Mouse (Mus musculus): Measurements from ENCODE around the gene Taf6l. TPM values are rescaled to one million over a fixed set of nuclear protein-coding genes. Genes with fewer than 3 reads are reported as not detected.

The Taf6l gene
- polyA plus RNA-seq, 1 experiment = 17.1 TPM

DNA sequence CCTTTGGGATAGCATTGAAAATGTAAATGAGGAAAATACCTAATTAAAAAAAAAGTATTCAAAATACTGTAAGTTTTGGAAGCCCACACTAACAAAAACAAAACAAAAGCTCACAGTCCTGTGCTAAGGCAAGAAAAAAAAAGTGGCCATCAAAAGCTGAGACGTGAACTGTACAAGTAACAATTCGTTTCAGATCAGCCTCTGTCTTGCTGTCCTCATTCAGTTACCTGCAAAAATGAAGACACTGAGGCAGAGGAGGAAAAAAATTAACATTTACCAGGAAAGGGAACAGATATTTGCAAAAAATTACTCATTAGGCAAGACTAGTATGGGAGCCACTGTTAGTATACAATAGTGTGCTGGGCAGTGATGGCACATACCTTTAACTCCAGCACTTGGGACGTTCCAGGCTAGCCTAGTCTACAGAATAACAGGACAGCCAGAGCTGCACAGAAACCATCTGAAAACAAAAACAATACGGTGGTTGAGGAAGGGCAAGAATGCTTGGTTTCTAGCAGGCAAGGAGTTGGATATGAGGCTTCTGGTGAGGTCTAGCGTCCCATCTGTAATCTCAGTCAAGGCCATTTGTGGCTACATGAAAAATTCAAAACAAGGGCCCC, 58.6 kb downstream of the Taf6l start:
- peaks cover 36% of the 10 kb centered on the region for H3K36me3 ChIP-seq (ENCODE audit: control insufficient read depth, insufficient read depth, low read length, poor library complexity, severe bottlenecking)
- H3K27me3 ChIP-seq (ENCODE audit: control insufficient read depth, insufficient read depth, low read length, poor library complexity, severe bottlenecking) = no peaks in the 10 kb centered on the region
- H3K4me1 ChIP-seq (ENCODE audit: control insufficient read depth, insufficient read depth, low read length) = no peaks in the 10 kb centered on the region
- H3K9me3 ChIP-seq (replicated peaks; ENCODE audit: control insufficient read depth, insufficient read depth, low read length, poor library complexity, severe bottlenecking) = no peaks in the 10 kb centered on the region
- H3K27ac ChIP-seq (ENCODE audit: insufficient read depth, low read length) = peak overlapping the region; percentile 60; the same call in 1 of the 2 replicates
- no peak overlapping the region for H3K9ac ChIP-seq (ENCODE audit: low read depth, poor library complexity, severe bottlenecking)
- H3K4me3 ChIP-seq (ENCODE audit: low read depth, low read length) = no peak overlapping the region
- no peak for TF ChIP-seq EP300 (IDR thresholded peaks at IDR 0.05; ENCODE audit: insufficient read depth, low read depth, low read length)
- TF ChIP-seq CTCF (IDR thresholded peaks at IDR 0.05; ENCODE audit: low read depth, low read length) = no peak
- no peak for TF ChIP-seq POLR2A (IDR thresholded peaks at IDR 0.05; ENCODE audit: insufficient read depth, low read length)

DNA sequence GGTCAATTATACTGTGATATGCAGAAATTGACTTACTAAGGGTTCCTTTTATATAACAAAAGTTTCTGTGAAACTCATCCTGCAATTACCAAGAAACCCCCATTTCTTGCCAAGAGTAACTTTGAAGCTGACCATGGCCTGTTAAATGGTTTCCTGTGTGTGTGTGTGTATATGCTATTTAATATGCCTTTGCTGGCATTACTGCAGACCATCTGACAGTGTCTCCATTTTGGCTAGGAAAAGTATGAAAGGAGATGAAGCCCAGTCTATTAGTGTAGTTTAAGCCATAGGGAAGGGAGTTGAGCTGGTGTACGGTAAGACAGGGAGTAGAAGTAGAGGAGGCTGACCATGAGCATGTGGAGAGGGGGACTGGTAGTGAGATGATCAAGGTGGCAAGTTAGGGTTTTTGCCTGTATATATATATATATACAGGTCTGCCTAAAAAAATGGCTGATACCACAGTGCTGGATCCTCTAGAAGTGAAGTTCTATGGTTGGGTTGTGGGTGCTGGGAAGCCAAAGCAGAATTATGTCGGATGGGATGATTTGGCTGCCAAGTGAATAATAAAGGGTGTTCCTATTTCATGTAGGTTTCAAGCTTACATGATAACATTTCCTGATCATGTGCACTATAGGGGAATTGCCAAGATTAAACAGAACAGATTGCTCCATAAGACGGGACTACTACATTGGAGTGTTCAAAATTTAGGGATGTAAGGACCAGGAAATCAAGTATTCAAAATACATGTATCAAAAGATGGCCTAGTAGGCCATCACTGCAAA, 59.4 kb downstream of the Taf6l start:
- H3K4me3 ChIP-seq (ENCODE audit: low read depth, low read length) = no peak overlapping the region
- H3K36me3 ChIP-seq (ENCODE audit: control insufficient read depth, insufficient read depth, low read length, poor library complexity, severe bottlenecking) = peaks cover 36% of the 10 kb centered on the region
- no peaks in the 10 kb centered on the region for H3K4me1 ChIP-seq (ENCODE audit: control insufficient read depth, insufficient read depth, low read length)
- H3K9me3 ChIP-seq (replicated peaks; ENCODE audit: control insufficient read depth, insufficient read depth, low read length, poor library complexity, severe bottlenecking) = no peaks in the 10 kb centered on the region
- no peaks in the 10 kb centered on the region for H3K27me3 ChIP-seq (ENCODE audit: control insufficient read depth, insufficient read depth, low read length, poor library complexity, severe bottlenecking)
- TF ChIP-seq POLR2A (IDR thresholded peaks at IDR 0.05; ENCODE audit: insufficient read depth, low read length) = no peak
- no peak for TF ChIP-seq CTCF (IDR thresholded peaks at IDR 0.05; ENCODE audit: low read depth, low read length)
- TF ChIP-seq EP300 (IDR thresholded peaks at IDR 0.05; ENCODE audit: insufficient read depth, low read depth, low read length) = no peak
- 0 out of 2 replicates have a peak overlapping the region, but pooled peaks have one; percentile 100 for H3K9ac ChIP-seq (ENCODE audit: low read depth, poor library complexity, severe bottlenecking)
- 0 out of 2 replicates have a peak overlapping the region, but pooled peaks have one; percentile 24 for H3K27ac ChIP-seq (ENCODE audit: insufficient read depth, low read length)

DNA sequence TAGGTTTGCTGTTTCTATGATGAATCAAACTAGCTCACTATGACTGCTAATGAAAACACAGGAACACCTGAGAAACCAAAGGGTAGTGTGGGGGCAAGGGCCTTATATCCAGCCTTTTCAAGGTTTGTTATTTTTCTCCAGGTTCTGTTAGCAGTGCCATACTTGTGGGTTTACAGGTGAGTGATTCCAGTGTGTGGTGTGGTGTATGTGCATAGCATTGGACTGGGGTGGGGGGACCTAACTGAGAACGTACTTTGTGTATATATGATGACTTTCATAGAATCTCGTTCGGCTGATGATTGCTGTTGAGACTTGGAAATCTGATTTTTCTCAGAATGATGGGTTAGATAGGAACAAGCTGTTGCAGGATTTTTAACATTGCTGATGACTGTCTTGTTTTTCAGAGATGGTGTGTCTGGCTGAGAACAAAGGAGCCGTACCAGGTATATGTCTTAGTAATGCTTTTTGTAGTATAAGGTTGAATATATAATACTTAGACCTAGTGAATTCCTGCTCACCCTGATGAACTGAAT, 61.1 kb downstream of the Taf6l start:
- TF ChIP-seq POLR2A (IDR thresholded peaks at IDR 0.05; ENCODE audit: insufficient read depth, low read length) (no peak), CTCF (IDR thresholded peaks at IDR 0.05; ENCODE audit: low read depth, low read length) (no peak), EP300 (IDR thresholded peaks at IDR 0.05; ENCODE audit: insufficient read depth, low read depth, low read length) (no peak)
- no peaks in the 10 kb centered on the region for H3K9me3 ChIP-seq (replicated peaks; ENCODE audit: control insufficient read depth, insufficient read depth, low read length, poor library complexity, severe bottlenecking)
- H3K27ac ChIP-seq (ENCODE audit: insufficient read depth, low read length) = peak overlapping the region; percentile 94
- H3K36me3 ChIP-seq (ENCODE audit: control insufficient read depth, insufficient read depth, low read length, poor library complexity, severe bottlenecking) = peaks cover 36% of the 10 kb centered on the region
- H3K9ac ChIP-seq (ENCODE audit: low read depth, poor library complexity, severe bottlenecking) = peak overlapping the region; percentile 100
- H3K4me1 ChIP-seq (ENCODE audit: control insufficient read depth, insufficient read depth, low read length) = no peaks in the 10 kb centered on the region
- H3K27me3 ChIP-seq (ENCODE audit: control insufficient read depth, insufficient read depth, low read length, poor library complexity, severe bottlenecking) = no peaks in the 10 kb centered on the region
- peak overlapping the region; percentile 96 for H3K4me3 ChIP-seq (ENCODE audit: low read depth, low read length)

Other genes with a start within 250 kb of the Taf6l start
- gene Slc22a8, start 195.2 kb downstream of the Taf6l start, polyA plus RNA-seq (2011; ENCODE audit: insufficient read depth, insufficient read length, low read depth, missing spikeins) = not detected in 2 replicates
- not detected in 2 replicates for gene Slc22a6, start 168.4 kb downstream of the Taf6l start, polyA plus RNA-seq (2011; ENCODE audit: insufficient read depth, insufficient read length, low read depth, missing spikeins)
- gene Chrm1, start 122.6 kb downstream of the Taf6l start, polyA plus RNA-seq (2011; ENCODE audit: insufficient read depth, insufficient read length, low read depth, missing spikeins) = not detected in 2 replicates
- gene Slc3a2, start 63.0 kb downstream of the Taf6l start, polyA plus RNA-seq (2011; ENCODE audit: insufficient read depth, insufficient read length, low read depth, missing spikeins) = 170 TPM in 2 replicates
- 81.1 and 97.0 TPM in 2 replicates for gene Wdr74, start 50.6 kb downstream of the Taf6l start, polyA plus RNA-seq (2011; ENCODE audit: insufficient read depth, insufficient read length, low read depth, missing spikeins)
- 2.2 TPM in 1 of 2 replicates, not detected in the other for gene 1700092M07Rik, start 45.7 kb downstream of the Taf6l start, polyA plus RNA-seq (2011; ENCODE audit: insufficient read depth, insufficient read length, low read depth, missing spikeins)
- 45.6 and 47.1 TPM in 2 replicates for gene Stx5a, start 45.0 kb downstream of the Taf6l start, polyA plus RNA-seq (2011; ENCODE audit: insufficient read depth, insufficient read length, low read depth, missing spikeins)
- 122 and 200 TPM in 2 replicates for gene Nxf1, start 29.3 kb downstream of the Taf6l start, polyA plus RNA-seq (2011; ENCODE audit: insufficient read depth, insufficient read length, low read depth, missing spikeins)
- gene Tmem223, start 15.4 kb downstream of the Taf6l start, polyA plus RNA-seq (2011; ENCODE audit: insufficient read depth, insufficient read length, low read depth, missing spikeins) = 21.4 and 23.4 TPM in 2 replicates
- 29.0 and 34.5 TPM in 2 replicates for gene Tmem179b, start 11.9 kb downstream of the Taf6l start, polyA plus RNA-seq (2011; ENCODE audit: insufficient read depth, insufficient read length, low read depth, missing spikeins)
- gene Polr2g, start 12.2 kb upstream of the Taf6l start, polyA plus RNA-seq (2011; ENCODE audit: insufficient read depth, insufficient read length, low read depth, missing spikeins) = 98.2 and 103 TPM in 2 replicates
- gene Zbtb3, start 16.1 kb upstream of the Taf6l start, polyA plus RNA-seq (2011; ENCODE audit: insufficient read depth, insufficient read length, low read depth, missing spikeins) = 3.1 and 4.1 TPM in 2 replicates
- 77.3 and 84.9 TPM in 2 replicates for gene Ttc9c, start 32.9 kb upstream of the Taf6l start, polyA plus RNA-seq (2011; ENCODE audit: insufficient read depth, insufficient read length, low read depth, missing spikeins)
- gene Hnrnpul2, start 33.6 kb upstream of the Taf6l start, polyA plus RNA-seq (2011; ENCODE audit: insufficient read depth, insufficient read length, low read depth, missing spikeins) = 105 and 108 TPM in 2 replicates
- gene AC129217.1, start 43.4 kb upstream of the Taf6l start, polyA plus RNA-seq (2011; ENCODE audit: insufficient read depth, insufficient read length, low read depth, missing spikeins) = 74.8 and 87.2 TPM in 2 replicates
- gene Bscl2, start 51.0 kb upstream of the Taf6l start, polyA plus RNA-seq (2011; ENCODE audit: insufficient read depth, insufficient read length, low read depth, missing spikeins) = 32.3 and 36.2 TPM in 2 replicates
- 28.3 and 29.7 TPM in 2 replicates for gene Gng3, start 52.8 kb upstream of the Taf6l start, polyA plus RNA-seq (2011; ENCODE audit: insufficient read depth, insufficient read length, low read depth, missing spikeins)
- gene Lrrn4cl, start 64.4 kb upstream of the Taf6l start, polyA plus RNA-seq (2011; ENCODE audit: insufficient read depth, insufficient read length, low read depth, missing spikeins) = 1.3 and 2.1 TPM in 2 replicates
- 189 and 201 TPM in 2 replicates for gene Ubxn1, start 85.1 kb upstream of the Taf6l start, polyA plus RNA-seq (2011; ENCODE audit: insufficient read depth, insufficient read length, low read depth, missing spikeins)
- gene Uqcc3, start 94.5 kb upstream of the Taf6l start, polyA plus RNA-seq (2011; ENCODE audit: insufficient read depth, insufficient read length, low read depth, missing spikeins) = 14.4 and 14.9 TPM in 2 replicates
- 10.1 and 13.4 TPM in 2 replicates for gene Lbhd1, start 97.3 kb upstream of the Taf6l start, polyA plus RNA-seq (2011; ENCODE audit: insufficient read depth, insufficient read length, low read depth, missing spikeins)
- gene Gm49403, start 97.5 kb upstream of the Taf6l start, polyA plus RNA-seq (2011; ENCODE audit: insufficient read depth, insufficient read length, low read depth, missing spikeins) = not detected in 2 replicates
- gene 1810009A15Rik, start 102.4 kb upstream of the Taf6l start, polyA plus RNA-seq (2011; ENCODE audit: insufficient read depth, insufficient read length, low read depth, missing spikeins) = 162 and 172 TPM in 2 replicates
- gene Gm49416, start 102.5 kb upstream of the Taf6l start, polyA plus RNA-seq (2011; ENCODE audit: insufficient read depth, insufficient read length, low read depth, missing spikeins) = 11.9 and 24.8 TPM in 2 replicates
- 23.1 and 26.7 TPM in 2 replicates for gene Ints5, start 106.6 kb upstream of the Taf6l start, polyA plus RNA-seq (2011; ENCODE audit: insufficient read depth, insufficient read length, low read depth, missing spikeins)
- 183 and 184 TPM in 2 replicates for gene Ganab, start 111.7 kb upstream of the Taf6l start, polyA plus RNA-seq (2011; ENCODE audit: insufficient read depth, insufficient read length, low read depth, missing spikeins)
- 26.6 and 26.8 TPM in 2 replicates for gene B3gat3, start 134.0 kb upstream of the Taf6l start, polyA plus RNA-seq (2011; ENCODE audit: insufficient read depth, insufficient read length, low read depth, missing spikeins)
- 1.6 and 2.2 TPM in 2 replicates for gene Rom1, start 142.9 kb upstream of the Taf6l start, polyA plus RNA-seq (2011; ENCODE audit: insufficient read depth, insufficient read length, low read depth, missing spikeins)
- gene Eml3, start 143.1 kb upstream of the Taf6l start, polyA plus RNA-seq (2011; ENCODE audit: insufficient read depth, insufficient read length, low read depth, missing spikeins) = 19.2 and 20.4 TPM in 2 replicates
- 106 and 108 TPM in 2 replicates for gene Mta2, start 155.5 kb upstream of the Taf6l start, polyA plus RNA-seq (2011; ENCODE audit: insufficient read depth, insufficient read length, low read depth, missing spikeins)
- gene Tut1, start 167.4 kb upstream of the Taf6l start, polyA plus RNA-seq (2011; ENCODE audit: insufficient read depth, insufficient read length, low read depth, missing spikeins) = 26.4 and 30.1 TPM in 2 replicates
- 1,175 and 1,274 TPM in 2 replicates for gene Eef1g, start 180.6 kb upstream of the Taf6l start, polyA plus RNA-seq (2011; ENCODE audit: insufficient read depth, insufficient read length, low read depth, missing spikeins)
- gene Ahnak, start 202.9 kb upstream of the Taf6l start, polyA plus RNA-seq (2011; ENCODE audit: insufficient read depth, insufficient read length, low read depth, missing spikeins) = 162 and 163 TPM in 2 replicates

All from ES-Bruce4 (cell line).